Mouse (Mus musculus) CH12.LX (cell line): ENCODE data around the gene Fbxw8.

ENCODE experiments used
- CTCF ChIP-seq, 2 experiments: IDR thresholded peaks in 1 of 2; conservative IDR thresholded peaks in 1 of 2; 2 replicates each; pipeline ENCODE4 v1.5.1; 2011 to 2012; ENCODE audit warnings: low read depth in 2 of 2, low read length in 2 of 2, improper control_type of control experiment in 1 of 2, inconsistent platforms in 1 of 2, mild to moderate bottlenecking in 1 of 2, moderate library complexity in 1 of 2
- E2F4 ChIP-seq: IDR thresholded peaks from 2 replicates; pipeline ENCODE4 v1.6.1; 2011; ENCODE audit warnings: low read depth, low read length, improper control_type of control experiment; ENCODE audit not compliant: insufficient replicate concordance
- SMC3 ChIP-seq: IDR thresholded peaks from 2 replicates; pipeline ENCODE4 v1.6.1; 2011; ENCODE audit warnings: low read depth, low read length, improper control_type of control experiment

- no peak for TF ChIP-seq SMC3
- TF ChIP-seq E2F4 = no peak
- TF ChIP-seq CTCF (conservative IDR thresholded peaks at IDR 0.05 in 1 of 2, IDR thresholded peaks at IDR 0.05 in 1 of 2; ENCODE audit: low read depth in 2 of 2, low read length in 2 of 2) = no peak
Measured at GRCm38 (mm10) chr5:118079839-118080250, 75.4 kb downstream of the Fbxw8 start.
